ENCODE assay signal across 9 mouse cellular contexts in genomic region chr9:96712758-96713471, GRCm38 (mm10). TPM values are rescaled to one million over a fixed set of nuclear protein-coding genes. Genes with fewer than 3 reads are reported as not detected.
DNase-seq lines count a peak whose midpoint lies in the region; TF ChIP-seq lines count a peak whose summit lies in the region.
"Had no signal": no experiment of that assay in that cellular context is flagged by ENCODE, and none has a peak within 500 bp of the region (broad histone marks: within the 10 kb centered on the region; RNA-seq: fewer than 3 reads in every experiment).

No protein-coding gene starts in this region.

- H3K79me2 ChIP-seq in myocyte (ENCODE audit: control insufficient read depth, insufficient read depth): peaks cover 69% of the 10 kb centered on the region

- H3K4me3 ChIP-seq in myocyte: no peak overlapping the region
- H3K4me3 ChIP-seq: limb, embryonic 13.5 days had no signal

- peaks cover 25% of the 10 kb centered on the region for H3K36me3 ChIP-seq in myocyte (ENCODE audit: control insufficient read depth, insufficient read depth)
- H3K36me3 ChIP-seq: limb, embryonic 13.5 days had no signal

- TF ChIP-seq POLR2A in myocyte (IDR thresholded peaks at IDR 0.05; ENCODE audit: insufficient read length, low read depth): no peak

- H3K27me3 ChIP-seq in myocyte (ENCODE audit: control insufficient read depth, insufficient read depth, insufficient read length): no peaks in the 10 kb centered on the region
- H3K27me3 ChIP-seq: limb, embryonic 13.5 days had no signal

- H3K4me2 ChIP-seq in myocyte (ENCODE audit: low read depth): peak overlapping the region; percentile 70
- H3K4me2 ChIP-seq: limb, embryonic 13.5 days had no signal

- H3ac ChIP-seq in myocyte (ENCODE audit: control insufficient read depth, insufficient read length): no peak overlapping the region

- peak; percentile 54 for DNase-seq in kidney, adult 9 months
- DNase-seq in kidney, adult 11 months: no peak
- peak; percentile 72 for DNase-seq in MN1 (ENCODE audit: low spot score)
- peak; percentile 41 to 52 for DNase-seq in gastrocnemius, postnatal 4 days (ENCODE audit: low spot score in 2 of 2)
- DNase-seq in kidney, postnatal 36 days: peak; percentile 52 to 66
- no peak for DNase-seq in cerebellum, postnatal 14 days
- DNase-seq in layer of hippocampus, adult 8-10 months (ENCODE audit: low spot score in 2 of 2): no peak

TF ChIP-seq in myocyte, 11 proteins besides CTCF, POLR2A, EP300 and RAD21:
- no peak for TF ChIP-seq POLR2AphosphoS2 (IDR thresholded peaks at IDR 0.05; ENCODE audit: insufficient read length, low read depth)
- no peak for TF ChIP-seq TCF12 (IDR thresholded peaks at IDR 0.05; ENCODE audit: insufficient read depth, poor library complexity, severe bottlenecking)
- TF ChIP-seq MYOD1 (IDR thresholded peaks at IDR 0.05; ENCODE audit: control insufficient read depth in 1 of 3, insufficient read length in 2 of 3, low read depth in 2 of 3): no peak
- no peak for TF ChIP-seq E2F4 (IDR thresholded peaks at IDR 0.05; ENCODE audit: insufficient read depth)
- TF ChIP-seq CEBPB (IDR thresholded peaks at IDR 0.05; ENCODE audit: insufficient read depth, poor library complexity, severe bottlenecking): no peak
- TF ChIP-seq MAX (IDR thresholded peaks at IDR 0.05; ENCODE audit: low read depth): no peak
- no peak for TF ChIP-seq REST (IDR thresholded peaks at IDR 0.05; ENCODE audit: insufficient read depth, insufficient read length)
TF ChIP-seq in myocyte: peak in this region for 0.

RNA-seq across cellular contexts. Expression of gene Zbtb38, which starts 39.7 kb away (rescaled TPM):
- total RNA-seq in gastrocnemius, postnatal 4 days (2021): 10 to 100 TPM; 15.9 to 20.1 TPM
- 9.1 TPM for polyA plus RNA-seq in myocyte (2012; fragmentation: generic; extraction: Trizol)
- 10 to 100 TPM; 57.5 to 68.1 (median 62.3) TPM for total RNA-seq in layer of hippocampus, adult 8-10 months (2022)

Comparison
In these comparisons a context has a peak if more than half of its experiments do, and no peak if none do; other contexts are left out.
1. DNase-seq: peak in kidney, adult 9 months (single experiment), MN1 (single experiment), gastrocnemius, postnatal 4 days (2 of 2) and kidney, postnatal 36 days (2 of 2); none in kidney, adult 11 months (single experiment), cerebellum, postnatal 14 days (0 of 2) and layer of hippocampus, adult 8-10 months (0 of 2).